Mouse (Mus musculus): ENCODE data around the gene Fcer1g.

- no peak for TF ChIP-seq POLR2A (IDR thresholded peaks at IDR 0.05; ENCODE audit: low read depth, low read length)
- no peak for TF ChIP-seq CTCF (conservative IDR thresholded peaks at IDR 0.05; ENCODE audit: insufficient read depth, insufficient read length, low read depth, low read length)
These were observed 30.5 kb downstream of the Fcer1g start for GRCm38 (mm10) chr1:171203471-171204248.

Measured in kidney, adult 2 months (tissue).